Mouse (Mus musculus) c-Kit-positive CD71-positive TER-119-negative erythroid progenitor cells, embryonic 14.5 days (primary cell): ENCODE measurements around the gene Tifa.
"Not testable (repeated sequence)": the region's sequence is repeated elsewhere in the genome, so short reads cannot be mapped to it uniquely, and the experiment has no call there.

Source experiments
- DNase-seq: peaks from one replicate; pipeline ENCODE4 v3.0.0-alpha.2; 2013; ENCODE audit warnings: low read depth

Tifa gene

GRCm38 (mm10) chr3:127789500-127790191, at the start of gene Tifa:
Gene Tifa, plus strand, starts transcription at chr3:127789805.
- DNase-seq, result peak; percentile 37

DNA sequence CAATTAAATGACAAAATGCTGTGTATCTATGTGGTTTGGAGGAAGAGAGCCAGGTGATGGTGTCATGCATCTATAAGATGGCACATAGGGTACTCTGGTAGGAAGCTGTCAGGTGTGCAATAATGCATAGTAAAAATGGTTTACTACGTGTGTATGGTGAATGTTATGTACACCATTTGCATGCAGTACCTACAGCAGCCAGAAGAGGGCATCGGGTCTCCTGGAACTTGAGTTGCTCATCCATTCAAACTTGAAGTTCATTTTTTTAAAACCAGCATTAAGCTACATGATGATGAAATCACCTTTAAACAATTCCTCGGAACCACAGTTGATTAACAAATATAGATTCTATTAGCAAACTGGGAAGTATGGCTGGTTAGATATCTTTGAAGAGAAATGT, 48.1 kb upstream of the Tifa start:
- no peak for DNase-seq

DNA sequence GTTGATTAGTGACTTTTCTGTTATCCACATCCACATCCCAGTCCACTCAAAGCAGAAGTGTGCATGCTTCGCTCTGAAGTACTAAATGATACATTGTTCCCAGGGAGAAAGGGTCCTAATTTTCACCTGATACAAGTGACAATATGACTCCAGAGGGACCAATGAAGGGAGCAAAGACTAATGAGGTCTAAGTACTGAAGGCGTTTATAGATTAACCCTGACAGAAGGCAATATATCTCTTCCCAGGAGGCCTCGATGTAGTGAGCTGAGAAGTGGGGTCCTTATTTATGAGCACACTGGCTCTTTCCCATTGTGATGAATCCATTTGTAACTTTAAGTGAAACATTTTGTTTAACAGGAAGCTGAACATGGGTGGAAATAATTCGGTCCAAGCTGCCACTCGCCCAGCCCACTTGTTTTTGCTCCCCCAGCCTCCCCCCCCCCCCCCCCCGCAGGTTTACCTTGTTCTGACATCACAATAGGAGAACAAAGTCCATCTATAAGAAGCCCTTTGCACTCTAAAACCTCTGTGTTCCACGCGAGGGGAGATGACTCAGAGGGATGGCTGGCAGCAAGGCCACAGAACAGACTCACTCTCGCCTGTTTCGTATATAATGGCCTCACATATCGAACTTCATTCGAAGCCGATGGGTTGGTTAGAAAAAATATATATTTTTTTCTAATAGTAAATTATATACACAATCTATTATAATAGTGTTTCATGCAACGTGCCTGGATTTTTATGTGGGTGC, 45.8 kb upstream of the Tifa start:
- no peak for DNase-seq

DNA sequence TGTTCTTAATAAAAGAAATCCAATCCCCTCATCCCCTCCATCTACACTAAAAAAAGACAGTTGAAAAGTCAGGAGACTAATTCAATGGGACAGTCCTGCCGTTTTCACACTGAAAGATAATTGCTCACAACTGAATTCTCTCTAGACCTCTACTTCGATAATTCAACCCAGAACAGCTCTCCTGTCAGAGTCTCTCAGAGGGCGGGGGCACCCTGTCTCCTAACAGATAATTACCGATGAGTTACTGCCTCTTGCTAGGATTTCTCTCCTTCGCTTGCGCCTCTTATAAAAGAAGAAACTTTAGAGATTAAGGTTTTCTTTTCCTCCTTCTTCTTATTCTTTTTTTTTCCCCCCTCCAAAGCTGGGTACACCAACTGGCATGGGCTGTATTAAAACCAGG, 44.1 kb upstream of the Tifa start:
- no peak for DNase-seq

DNA sequence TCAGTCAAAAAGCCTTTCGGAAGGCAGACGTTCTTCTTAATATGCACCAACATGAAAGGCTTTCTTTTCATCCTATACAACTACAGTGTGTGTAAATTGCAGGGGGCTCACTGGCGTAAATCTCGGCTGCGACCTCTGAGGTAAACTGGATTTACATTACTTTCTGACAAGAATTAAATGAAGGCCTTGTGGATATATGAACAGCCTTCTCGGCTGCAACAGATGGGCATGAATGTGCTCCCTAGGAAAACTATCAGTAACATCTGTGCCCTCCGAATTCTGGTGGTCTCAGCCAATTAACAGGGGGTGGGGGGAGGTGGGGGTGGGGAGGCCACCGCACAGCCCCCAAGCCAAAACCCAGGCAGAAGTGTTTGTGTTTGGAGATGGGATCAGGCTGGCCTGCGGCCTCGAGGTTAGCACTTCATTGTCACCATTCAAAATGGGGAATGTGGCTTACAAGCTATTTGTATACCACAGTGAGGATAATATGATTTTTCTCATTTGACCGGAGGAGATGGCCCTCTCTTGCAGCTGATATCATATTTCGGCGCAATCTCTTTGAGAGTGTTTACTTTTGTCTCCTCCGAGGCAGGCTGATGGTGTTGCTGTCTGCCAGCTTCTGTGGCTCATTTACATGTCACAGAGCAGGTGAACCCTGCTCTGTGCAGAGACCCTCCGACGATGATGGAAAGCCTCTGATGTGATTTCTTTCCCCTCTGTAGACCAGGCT, 43.5 kb upstream of the Tifa start:
- no peak for DNase-seq

DNA sequence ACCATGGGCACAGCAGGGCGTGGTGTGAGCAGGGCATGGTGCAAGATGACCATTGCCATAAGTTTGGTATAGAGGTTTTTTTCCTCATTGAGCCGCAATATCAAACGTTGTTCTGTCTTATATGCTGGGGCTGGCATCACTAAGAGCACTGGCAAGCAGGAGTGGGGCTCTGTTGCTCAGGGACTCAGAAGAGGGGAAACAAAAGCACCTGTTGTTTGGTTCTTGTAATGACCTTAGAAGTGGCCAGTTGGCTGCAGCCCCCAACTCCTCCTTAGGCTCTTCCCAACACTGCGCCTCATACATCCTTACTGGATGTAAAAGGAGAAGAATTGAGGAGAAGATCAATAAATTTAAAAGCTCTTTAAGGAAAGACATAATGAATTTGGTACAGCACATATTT, 41.0 kb upstream of the Tifa start:
- no peak for DNase-seq

GRCm38 (mm10) chr3:127749266-127749665, 40.3 kb upstream of the Tifa start:
- no peak for DNase-seq

DNA sequence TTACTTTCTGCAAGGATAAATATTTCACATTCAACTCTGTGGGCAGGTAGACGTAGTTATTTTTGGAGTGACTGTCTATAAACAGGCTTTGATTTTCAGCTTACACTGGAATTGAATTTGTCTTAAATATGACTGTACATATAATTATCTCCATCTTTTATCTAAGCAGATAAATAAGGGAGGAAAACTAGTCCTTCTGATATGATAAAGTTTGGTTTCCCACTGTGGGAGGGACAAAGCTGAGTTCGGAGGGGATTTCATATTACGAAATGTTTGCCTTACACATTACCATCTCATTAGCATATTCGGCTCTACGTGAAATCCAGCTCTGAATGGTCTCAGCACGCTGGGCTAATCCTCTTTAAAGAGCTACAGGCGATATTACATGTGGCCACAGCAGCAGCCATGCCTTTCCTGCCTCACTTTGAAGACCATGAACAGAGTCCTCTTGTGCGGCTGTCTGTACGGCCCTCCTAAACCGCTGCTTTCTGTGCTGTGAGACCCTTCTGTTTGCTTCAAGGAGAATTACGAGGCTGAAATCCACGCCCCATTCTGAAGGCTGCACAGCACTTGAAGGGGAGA, 39.5 kb upstream of the Tifa start:
- DNase-seq, result no peak

DNA sequence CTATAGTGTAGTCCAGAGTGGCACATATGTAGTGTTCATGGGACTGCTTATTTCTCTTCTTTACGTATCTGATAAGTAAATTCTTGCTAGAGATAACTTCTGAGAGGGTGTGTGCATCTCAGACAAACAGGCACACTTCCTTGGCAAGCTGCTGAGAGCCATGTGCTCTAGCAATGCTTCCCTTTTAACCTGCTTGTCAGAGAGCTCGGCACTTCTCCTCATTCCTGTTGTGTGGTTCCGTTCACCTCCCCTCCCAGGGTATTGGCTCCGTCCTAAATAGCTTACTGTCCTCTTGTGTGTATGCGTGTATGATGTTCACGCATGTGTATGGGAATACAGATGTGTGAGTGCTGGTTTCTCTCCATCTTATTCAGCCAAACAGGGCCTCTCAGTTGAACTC, 33.1 kb upstream of the Tifa start:
- DNase-seq, result no peak

GRCm38 (mm10) chr3:127757886-127758301, 31.7 kb upstream of the Tifa start:
- peak; percentile 24 for DNase-seq

- DNase-seq, result no peak
Measured at GRCm38 (mm10) chr3:127758806-127759205, 30.8 kb upstream of the Tifa start.

GRCm38 (mm10) chr3:127759212-127759611, 30.4 kb upstream of the Tifa start:
- DNase-seq, result peak; percentile 30

- DNase-seq, result no peak
Measured at GRCm38 (mm10) chr3:127762403-127762802, 27.2 kb upstream of the Tifa start.

DNA sequence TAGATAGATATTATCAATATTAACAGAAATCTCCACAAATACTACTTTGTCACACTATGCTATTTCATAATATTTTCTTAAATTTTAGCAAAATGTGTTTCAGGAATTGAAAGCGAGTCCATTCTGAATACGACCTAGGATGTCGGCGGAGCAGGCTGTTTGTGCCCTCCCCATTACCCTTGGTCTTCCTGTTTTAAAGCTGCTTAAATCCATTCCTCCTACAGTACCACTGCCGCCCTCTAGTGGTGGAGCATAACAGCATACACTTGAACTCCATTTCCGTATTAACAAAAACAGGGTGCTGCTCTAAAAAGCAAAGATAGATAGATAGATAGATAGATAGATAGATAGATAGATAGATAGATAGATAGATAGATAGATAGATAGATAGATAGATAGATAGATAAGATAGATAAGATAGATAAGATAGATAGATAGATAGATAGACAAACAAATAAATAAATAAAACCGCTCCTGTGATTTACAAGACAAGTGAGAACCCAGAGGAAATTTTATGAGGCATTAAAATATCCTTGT, 26.5 kb upstream of the Tifa start:
- peak; percentile 73 for DNase-seq

DNA sequence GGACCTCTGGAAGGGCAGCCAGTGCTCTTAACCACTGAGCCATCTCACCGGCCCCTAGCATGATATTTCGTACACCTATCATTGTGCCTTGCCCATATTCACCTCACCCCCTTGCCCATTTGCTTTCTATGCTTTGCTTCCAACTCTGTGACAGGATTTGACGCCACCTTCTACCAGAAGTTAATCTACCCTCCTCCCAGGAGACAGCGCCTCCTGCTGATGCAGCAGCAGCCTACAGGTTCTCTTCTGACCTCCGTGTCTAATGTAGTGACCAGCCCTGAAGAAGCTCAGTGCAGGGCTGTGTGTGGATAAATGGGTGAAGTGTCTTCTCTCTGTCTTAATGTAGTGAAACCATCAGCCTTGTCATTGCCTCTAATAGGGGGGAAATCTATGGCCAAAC, 25.1 kb upstream of the Tifa start:
- no peak for DNase-seq

- no peak for DNase-seq
Measured at GRCm38 (mm10) chr3:127765971-127766370, 23.6 kb upstream of the Tifa start.

DNA sequence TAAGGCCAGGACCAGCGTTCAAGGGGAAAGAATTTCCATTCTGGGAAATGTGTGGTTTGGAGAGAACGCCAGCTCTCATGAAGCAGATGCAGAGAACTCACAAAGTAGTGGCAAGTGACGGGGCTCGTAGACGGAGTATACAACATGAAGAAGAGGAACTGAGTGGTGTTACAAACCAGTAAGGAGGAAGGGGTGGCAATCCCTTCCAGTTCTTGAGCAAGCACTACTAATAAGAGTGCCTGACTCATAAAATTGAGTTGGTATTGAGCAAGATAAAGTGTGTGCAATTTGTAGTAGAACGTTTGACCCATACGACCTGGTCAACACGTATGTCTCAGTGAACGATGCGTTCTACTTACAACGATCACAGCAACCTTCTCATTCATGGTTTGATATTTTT, 20.5 kb upstream of the Tifa start:
- no peak for DNase-seq

DNA sequence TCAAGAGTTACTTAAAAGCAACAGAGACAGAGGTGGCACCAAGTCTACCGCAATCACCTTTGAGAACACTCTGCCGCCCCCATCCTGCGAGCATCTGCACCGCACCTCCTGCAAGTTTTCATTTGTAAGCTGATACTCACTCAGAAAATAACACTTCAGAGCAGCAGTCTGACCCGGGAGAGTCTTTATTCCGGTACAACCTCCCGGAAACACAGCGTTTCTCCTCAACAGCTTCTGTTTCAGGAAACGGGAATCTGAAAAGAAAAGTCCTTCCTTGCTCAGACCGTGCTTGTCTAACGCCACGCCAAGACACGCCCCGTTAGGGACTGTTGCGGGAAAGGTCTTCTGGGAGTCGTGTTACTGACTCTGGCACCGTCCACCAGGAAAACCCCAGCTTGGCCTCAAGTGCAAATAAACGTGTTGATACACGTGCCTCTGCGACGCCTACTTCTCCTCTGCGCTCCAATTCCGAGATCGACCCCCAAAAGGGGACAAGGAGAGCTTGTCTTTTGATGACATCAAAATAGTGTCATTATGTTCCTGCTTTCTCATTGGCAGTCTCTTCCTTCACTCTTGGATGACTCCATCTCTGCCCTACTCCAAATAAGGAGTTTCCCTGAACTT, 9.5 kb upstream of the Tifa start, which contains the start of gene Alpk1:
Alpk1 (minus strand) TSS at position 507 of the 624 bp plus-strand sequence.
- peak; percentile 55 for DNase-seq

GRCm38 (mm10) chr3:127780921-127781320, 8.7 kb upstream of the Tifa start:
- no peak for DNase-seq

GRCm38 (mm10) chr3:127782921-127783320, 6.7 kb upstream of the Tifa start:
- DNase-seq, result no peak

DNA sequence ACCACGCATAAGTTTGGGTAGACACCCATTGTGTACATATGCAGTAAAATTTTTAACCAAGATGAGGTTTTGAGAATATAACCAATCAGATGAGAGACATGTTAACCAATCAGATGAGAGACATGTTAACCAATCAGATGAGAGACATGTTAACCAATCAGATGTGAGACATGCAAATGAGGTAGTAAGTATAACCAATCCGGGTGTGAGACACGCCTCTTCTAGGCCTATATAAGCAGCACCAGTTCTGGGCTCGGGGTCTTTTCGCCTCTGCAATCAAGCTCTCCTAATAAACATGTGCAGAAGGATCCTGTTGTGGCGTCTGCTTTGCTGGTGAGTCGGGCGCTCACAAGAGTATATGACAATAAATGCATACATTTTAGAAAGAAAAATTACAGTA, 5.9 kb upstream of the Tifa start:
- not testable (repeated sequence) for DNase-seq

GRCm38 (mm10) chr3:127787032-127787431, 2.6 kb upstream of the Tifa start:
- DNase-seq, result no peak
